Mouse (Mus musculus): ENCODE measurements around the gene Pik3ap1. TPM values are rescaled to one million over a fixed set of nuclear protein-coding genes. Genes with fewer than 3 reads are reported as not detected.

The Pik3ap1 gene
- polyA plus RNA-seq, 1 experiment: not detected

GRCm38 (mm10) chr19:41329961-41330360 is 54.9 kb downstream of the Pik3ap1 start:
- TF ChIP-seq MYOG (IDR thresholded peaks at IDR 0.05; ENCODE audit: control insufficient read depth in 1 of 3, insufficient read depth in 1 of 3, insufficient read length in 2 of 3, low read depth in 2 of 3) (no peak), MAX (IDR thresholded peaks at IDR 0.05; ENCODE audit: low read depth) (no peak), MYOD1 (IDR thresholded peaks at IDR 0.05; ENCODE audit: control insufficient read depth in 1 of 3, insufficient read length in 2 of 3, low read depth in 2 of 3) (no peak), CEBPB (IDR thresholded peaks at IDR 0.05; ENCODE audit: insufficient read depth, poor library complexity, severe bottlenecking) (no peak), POLR2A (IDR thresholded peaks at IDR 0.05; ENCODE audit: insufficient read length, low read depth) (no peak)
- no peaks in the 10 kb centered on the region for H3K36me3 ChIP-seq (ENCODE audit: control insufficient read depth, insufficient read depth)
- H3K27me3 ChIP-seq (ENCODE audit: control insufficient read depth, insufficient read depth, insufficient read length): no peaks in the 10 kb centered on the region
- H3K4me2 ChIP-seq (ENCODE audit: low read depth): no peak overlapping the region
- no peak overlapping the region for H3K4me3 ChIP-seq
- no peak overlapping the region for H3ac ChIP-seq (ENCODE audit: control insufficient read depth, insufficient read length)
- no peaks in the 10 kb centered on the region for H3K79me2 ChIP-seq (ENCODE audit: control insufficient read depth, insufficient read depth)

- Histone ChIP-seq H3K4me3 (no peak overlapping the region), H3K27me3 (ENCODE audit: control insufficient read depth, insufficient read depth, insufficient read length) (no peaks in the 10 kb centered on the region), H3K36me3 (ENCODE audit: control insufficient read depth, insufficient read depth) (no peaks in the 10 kb centered on the region), H3K79me2 (ENCODE audit: control insufficient read depth, insufficient read depth) (no peaks in the 10 kb centered on the region), H3K4me2 (ENCODE audit: low read depth) (no peak overlapping the region), H3ac (ENCODE audit: control insufficient read depth, insufficient read length) (no peak overlapping the region)
- TF ChIP-seq CEBPB (IDR thresholded peaks at IDR 0.05; ENCODE audit: insufficient read depth, poor library complexity, severe bottlenecking): no peak
- no peak for TF ChIP-seq SRF (IDR thresholded peaks at IDR 0.05; ENCODE audit: control insufficient read depth, insufficient read length, low read depth)
- no peak for TF ChIP-seq TCF12 (IDR thresholded peaks at IDR 0.05; ENCODE audit: insufficient read depth, poor library complexity, severe bottlenecking)
- TF ChIP-seq TCF3 (IDR thresholded peaks at IDR 0.05; ENCODE audit: insufficient read length, low read depth): no peak
- TF ChIP-seq MYOG (IDR thresholded peaks at IDR 0.05; ENCODE audit: control insufficient read depth in 1 of 3, insufficient read depth in 1 of 3, insufficient read length in 2 of 3, low read depth in 2 of 3): no peak
- TF ChIP-seq POLR2AphosphoS2 (IDR thresholded peaks at IDR 0.05; ENCODE audit: insufficient read length, low read depth): no peak
- TF ChIP-seq MAX (IDR thresholded peaks at IDR 0.05; ENCODE audit: low read depth): no peak
- no peak for TF ChIP-seq USF1 (IDR thresholded peaks at IDR 0.05; ENCODE audit: low read depth)
- TF ChIP-seq REST (IDR thresholded peaks at IDR 0.05; ENCODE audit: insufficient read depth, insufficient read length): no peak
- TF ChIP-seq POLR2A (IDR thresholded peaks at IDR 0.05; ENCODE audit: insufficient read length, low read depth): no peak
- TF ChIP-seq MYOD1 (IDR thresholded peaks at IDR 0.05; ENCODE audit: control insufficient read depth in 1 of 3, insufficient read length in 2 of 3, low read depth in 2 of 3): no peak
- no peak for TF ChIP-seq E2F4 (IDR thresholded peaks at IDR 0.05; ENCODE audit: insufficient read depth)
Observed at GRCm38 (mm10) chr19:41328743-41329142, 56.2 kb downstream of the Pik3ap1 start.

GRCm38 (mm10) chr19:41323813-41324212 is 61.1 kb downstream of the Pik3ap1 start:
- Histone ChIP-seq H3K27me3 (ENCODE audit: control insufficient read depth, insufficient read depth, insufficient read length) (peaks cover 24% of the 10 kb centered on the region), H3K4me2 (ENCODE audit: low read depth) (no peak overlapping the region), H3K4me3 (no peak overlapping the region), H3K79me2 (ENCODE audit: control insufficient read depth, insufficient read depth) (no peaks in the 10 kb centered on the region), H3ac (ENCODE audit: control insufficient read depth, insufficient read length) (no peak overlapping the region), H3K36me3 (ENCODE audit: control insufficient read depth, insufficient read depth) (no peaks in the 10 kb centered on the region)
- TF ChIP-seq TCF12 (IDR thresholded peaks at IDR 0.05; ENCODE audit: insufficient read depth, poor library complexity, severe bottlenecking) (no peak), CEBPB (IDR thresholded peaks at IDR 0.05; ENCODE audit: insufficient read depth, poor library complexity, severe bottlenecking) (no peak), POLR2AphosphoS2 (IDR thresholded peaks at IDR 0.05; ENCODE audit: insufficient read length, low read depth) (no peak), POLR2A (IDR thresholded peaks at IDR 0.05; ENCODE audit: insufficient read length, low read depth) (no peak), SRF (IDR thresholded peaks at IDR 0.05; ENCODE audit: control insufficient read depth, insufficient read length, low read depth) (no peak), MAX (IDR thresholded peaks at IDR 0.05; ENCODE audit: low read depth) (no peak), MYOD1 (IDR thresholded peaks at IDR 0.05; ENCODE audit: control insufficient read depth in 1 of 3, insufficient read length in 2 of 3, low read depth in 2 of 3) (no peak), USF1 (IDR thresholded peaks at IDR 0.05; ENCODE audit: low read depth) (no peak), REST (IDR thresholded peaks at IDR 0.05; ENCODE audit: insufficient read depth, insufficient read length) (no peak), E2F4 (IDR thresholded peaks at IDR 0.05; ENCODE audit: insufficient read depth) (no peak)

- no peak overlapping the region for H3K4me3 ChIP-seq
- no peak overlapping the region for H3K4me2 ChIP-seq (ENCODE audit: low read depth)
- H3K27me3 ChIP-seq (ENCODE audit: control insufficient read depth, insufficient read depth, insufficient read length): peaks cover 26% of the 10 kb centered on the region
- H3K79me2 ChIP-seq (ENCODE audit: control insufficient read depth, insufficient read depth): no peaks in the 10 kb centered on the region
- no peaks in the 10 kb centered on the region for H3K36me3 ChIP-seq (ENCODE audit: control insufficient read depth, insufficient read depth)
- no peak overlapping the region for H3ac ChIP-seq (ENCODE audit: control insufficient read depth, insufficient read length)
- TF ChIP-seq POLR2A (IDR thresholded peaks at IDR 0.05; ENCODE audit: insufficient read length, low read depth): no peak
Observed at GRCm38 (mm10) chr19:41323125-41323524, 61.8 kb downstream of the Pik3ap1 start.

- no peak for TF ChIP-seq MYOD1 (IDR thresholded peaks at IDR 0.05; ENCODE audit: control insufficient read depth in 1 of 3, insufficient read length in 2 of 3, low read depth in 2 of 3)
- TF ChIP-seq TCF12 (IDR thresholded peaks at IDR 0.05; ENCODE audit: insufficient read depth, poor library complexity, severe bottlenecking): no peak
- no peak for TF ChIP-seq E2F4 (IDR thresholded peaks at IDR 0.05; ENCODE audit: insufficient read depth)
- no peak for TF ChIP-seq CEBPB (IDR thresholded peaks at IDR 0.05; ENCODE audit: insufficient read depth, poor library complexity, severe bottlenecking)
- no peak for TF ChIP-seq REST (IDR thresholded peaks at IDR 0.05; ENCODE audit: insufficient read depth, insufficient read length)
- no peak for TF ChIP-seq TCF3 (IDR thresholded peaks at IDR 0.05; ENCODE audit: insufficient read length, low read depth)
- Histone ChIP-seq H3K27me3 (ENCODE audit: control insufficient read depth, insufficient read depth, insufficient read length) (peaks cover 36% of the 10 kb centered on the region), H3K4me2 (ENCODE audit: low read depth) (no peak overlapping the region), H3K36me3 (ENCODE audit: control insufficient read depth, insufficient read depth) (no peaks in the 10 kb centered on the region), H3ac (ENCODE audit: control insufficient read depth, insufficient read length) (no peak overlapping the region), H3K79me2 (ENCODE audit: control insufficient read depth, insufficient read depth) (no peaks in the 10 kb centered on the region), H3K4me3 (no peak overlapping the region)
Observed at GRCm38 (mm10) chr19:41321149-41321548, 63.8 kb downstream of the Pik3ap1 start.
